Mouse (Mus musculus) left cerebral cortex, postnatal 25 days (tissue): ENCODE data around the gene Gtf2a1. TPM values are rescaled to one million over a fixed set of nuclear protein-coding genes. Genes with fewer than 3 reads are reported as not detected.
"Not testable (repeated sequence)": the region's sequence is repeated elsewhere in the genome, so short reads cannot be mapped to it uniquely, and the experiment has no call there.

Experiments
- DNase-seq, 2 experiments: peaks; one replicate each; pipeline ENCODE4 v3.0.0; 2022; ENCODE audit warnings: low spot score in 2 of 2, mixed read lengths in 1 of 2
- intact Hi-C: fragments of 180-260 bp; cut with DNase I; formaldehyde crosslinking; loops from one replicate; pipeline ENCODE4 v1.15.1; 2025
- total RNA-seq, 2 experiments: library from RNA; stranded (reverse); gene quantifications; 2 replicates each; pipeline ENCODE4 v1.2.3; 2021

The Gtf2a1 gene
- total RNA-seq, 2 experiments from 2014 or later, result 51.5 to 51.8 TPM

DNA sequence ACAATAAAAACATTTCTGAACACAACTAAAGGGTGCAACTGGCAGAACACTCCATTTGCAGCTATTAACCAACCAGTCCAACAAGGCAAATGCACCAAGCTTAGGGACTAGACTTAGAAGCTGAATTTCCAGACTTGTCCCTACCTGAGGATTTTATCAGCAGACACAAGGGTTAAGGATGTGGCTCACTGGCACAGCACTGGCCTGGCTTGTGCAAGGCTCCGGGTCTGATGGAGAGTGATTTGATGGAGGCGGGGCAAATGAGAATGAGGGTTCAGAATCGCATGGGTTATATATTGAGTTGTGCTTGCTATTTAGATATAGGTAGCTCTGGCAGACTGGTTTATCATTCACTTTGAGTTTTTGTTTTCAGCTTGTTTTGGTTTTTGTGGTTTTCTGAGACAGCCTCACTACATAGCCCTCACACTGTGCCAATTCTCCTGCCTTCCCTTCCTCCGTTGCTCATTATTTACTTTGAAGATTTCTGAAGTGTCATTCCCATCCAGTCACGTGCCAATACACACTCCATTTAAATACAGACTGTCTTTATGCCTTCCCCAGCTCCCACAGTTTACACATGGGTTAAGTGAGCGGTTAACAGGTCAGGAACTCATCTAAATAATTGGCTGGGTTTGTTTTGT lies 7.8 kb downstream of the Gtf2a1 start:
- DNase-seq, result no peak
- intact Hi-C loops, result no loop called here

GRCm38 (mm10) chr12:91581204-91582070 lies 8.8 kb downstream of the Gtf2a1 start:
- DNase-seq, result no peak

DNA sequence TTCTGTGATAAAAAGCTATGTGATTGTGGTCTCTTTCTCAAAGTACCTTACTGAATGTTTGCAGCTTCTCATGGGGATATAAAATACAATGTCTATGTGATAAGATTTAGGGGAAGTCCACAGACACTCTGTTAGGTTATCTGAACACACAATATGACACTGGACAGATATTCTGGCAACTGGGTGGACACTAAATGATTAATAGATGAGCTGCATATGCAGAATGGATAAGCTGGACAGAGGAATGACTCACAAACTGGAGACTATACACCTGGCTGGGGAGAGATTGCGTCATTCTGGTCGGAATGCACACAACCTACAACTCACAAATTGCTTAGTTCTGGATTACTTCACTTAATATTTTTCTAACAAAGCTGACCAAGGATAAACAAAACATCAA lies 10.6 kb downstream of the Gtf2a1 start:
- DNase-seq, result no peak
- intact Hi-C loops, result no loop called here

More at GRCm38 (mm10) chr12:91581204-91582070, 8.8 kb downstream of the Gtf2a1 start:
- intact Hi-C loops, result no loop called here

DNA sequence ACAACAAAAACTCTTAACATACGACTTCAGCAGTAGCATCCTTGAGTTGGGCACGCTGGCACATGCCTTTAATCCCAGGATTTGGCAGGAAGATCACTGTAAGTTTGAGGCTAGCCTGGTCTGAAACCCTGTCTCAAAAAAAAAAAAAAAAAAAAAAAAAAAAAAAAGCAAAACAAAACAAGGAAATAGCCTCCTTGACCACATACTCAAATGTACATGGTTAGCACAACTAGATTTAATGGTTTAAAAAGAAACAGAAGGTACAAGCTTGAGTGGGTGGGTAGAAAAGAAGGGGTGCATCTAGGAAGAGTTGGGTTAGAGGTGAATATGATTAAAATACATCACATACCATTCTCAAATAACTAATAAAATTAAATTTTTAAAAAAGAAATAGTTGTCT lies 18.6 kb downstream of the Gtf2a1 start:
- intact Hi-C loops, result no loop called here
- DNase-seq, result no peak

DNA sequence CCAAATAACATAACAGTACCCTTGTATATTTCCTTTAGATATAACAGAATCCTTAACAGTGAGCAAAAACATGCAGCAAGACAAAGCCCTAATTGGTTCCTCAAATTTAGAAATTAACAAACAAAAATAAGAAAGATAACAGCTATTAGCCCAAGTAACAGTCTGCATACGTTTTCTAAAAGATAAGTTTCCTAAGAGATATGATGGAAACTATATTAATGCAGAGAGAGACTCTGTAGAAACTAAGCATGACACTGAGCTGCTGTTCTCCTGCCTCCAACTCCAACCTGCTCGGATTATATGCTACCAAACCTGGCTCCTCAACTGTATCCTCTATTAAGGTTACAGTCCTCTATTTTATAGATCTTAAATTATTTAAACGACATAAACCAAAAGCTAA lies 21.0 kb downstream of the Gtf2a1 start:
- intact Hi-C loops, result loop anchor here (5.0 kb wide), 1 partner anchor 167 kb away; no protein-coding TSS in a partner anchor
- no peak for DNase-seq

DNA sequence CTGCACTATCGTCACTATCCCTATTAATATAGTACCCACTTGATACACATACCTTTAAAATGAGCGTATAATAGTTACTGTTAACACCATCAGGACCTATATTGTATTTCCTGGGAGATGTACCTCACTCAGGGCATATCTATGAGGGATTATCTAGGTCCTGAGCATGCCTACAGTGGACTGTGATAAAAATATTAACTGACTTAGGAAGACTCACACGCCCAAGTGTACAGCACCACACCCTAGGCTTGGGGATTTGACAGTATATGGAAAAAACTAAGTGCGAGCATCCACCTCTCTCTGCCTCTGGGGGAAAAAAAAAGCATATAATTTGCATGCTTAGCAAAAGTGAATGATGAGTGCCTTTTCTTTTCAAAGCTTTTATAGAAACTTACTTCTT lies 23.1 kb downstream of the Gtf2a1 start:
- intact Hi-C loops, result loop anchor here (5.0 kb wide), 1 partner anchor 165 kb away; no protein-coding TSS in a partner anchor
- DNase-seq, result no peak

GRCm38 (mm10) chr12:91558152-91558551 lies 32.1 kb downstream of the Gtf2a1 start:
- DNase-seq, intact Hi-C loops: not testable (repeated sequence)

DNA sequence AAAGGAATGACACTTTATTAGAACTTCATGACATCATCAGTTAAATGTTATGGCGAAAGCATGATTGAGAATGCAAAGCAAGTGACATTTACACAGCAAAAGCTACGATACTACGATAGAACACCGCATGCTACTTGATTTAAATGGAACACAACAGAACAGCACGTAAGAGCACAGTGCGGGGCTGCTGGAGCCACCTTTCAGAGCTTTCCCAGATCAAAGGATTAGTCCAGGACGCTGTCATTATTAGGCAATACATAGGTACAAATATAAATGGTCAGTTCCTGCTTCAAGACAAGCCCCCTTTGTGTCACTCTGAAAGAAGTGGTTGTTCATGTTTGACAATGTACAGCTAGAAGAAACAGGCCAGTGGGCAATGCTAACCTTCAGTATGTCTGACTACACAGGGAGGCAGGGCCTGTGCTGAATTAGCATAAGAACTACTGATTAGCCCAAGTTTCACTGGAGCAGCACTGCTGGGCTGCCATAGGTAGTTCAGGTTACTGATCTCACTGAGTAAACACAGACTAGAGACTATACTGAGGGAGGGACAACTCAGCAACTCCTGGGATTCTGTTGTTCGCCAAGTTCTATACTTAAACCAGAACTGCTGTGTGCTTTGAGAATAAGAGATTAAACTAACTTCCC lies 32.8 kb downstream of the Gtf2a1 start:
- DNase-seq, intact Hi-C loops: not testable (repeated sequence)

- DNase-seq, result peak; percentile 75 to 80
These were observed 38.3 kb downstream of the Gtf2a1 start for GRCm38 (mm10) chr12:91551773-91552526.

DNA sequence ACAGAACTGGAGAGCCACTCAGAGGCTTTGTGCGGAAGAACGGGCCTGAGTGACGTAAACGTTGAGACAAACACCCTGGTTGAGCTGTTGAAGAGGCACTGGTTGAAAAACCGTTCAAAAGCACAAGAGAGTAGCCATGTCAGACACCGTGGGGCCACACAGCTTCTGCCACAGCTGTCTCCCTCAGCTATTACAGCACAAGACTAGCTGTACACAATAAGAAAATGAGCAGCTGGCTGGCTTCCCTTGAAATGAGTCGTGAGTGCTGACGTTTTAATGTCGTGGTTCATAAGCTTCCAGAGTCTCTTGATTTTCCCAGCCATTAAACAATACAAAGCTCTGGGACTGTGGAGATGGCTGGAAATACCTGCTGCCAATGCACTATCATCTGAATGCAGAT lies 40.8 kb downstream of the Gtf2a1 start:
- intact Hi-C loops, result no loop called here
- no peak for DNase-seq

More at GRCm38 (mm10) chr12:91551773-91552526, 38.3 kb downstream of the Gtf2a1 start:
- intact Hi-C loops, result no loop called here

DNA sequence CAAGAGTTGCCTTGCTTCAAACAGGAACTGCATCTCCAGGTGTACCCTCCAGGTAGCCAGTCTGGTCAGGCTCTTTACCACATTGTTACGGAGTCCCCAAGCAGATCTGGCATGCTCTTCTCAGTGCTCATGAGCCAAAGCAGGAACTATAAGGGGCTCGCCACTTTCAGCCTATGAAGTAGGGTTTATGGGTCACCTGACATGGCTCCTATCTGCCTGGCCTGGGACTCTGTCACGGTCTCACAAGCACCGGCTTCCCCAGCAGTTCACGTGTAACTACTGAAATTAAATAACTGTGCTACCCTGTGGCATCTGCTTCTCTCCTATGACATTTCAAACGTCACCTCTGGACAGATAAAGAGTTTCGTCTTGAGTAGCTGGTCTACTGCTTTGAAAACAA lies 50.1 kb downstream of the Gtf2a1 start:
- no peak for DNase-seq
- intact Hi-C loops, result no loop called here

GRCm38 (mm10) chr12:91534514-91534913 lies 55.8 kb downstream of the Gtf2a1 start:
- DNase-seq, result no peak
- intact Hi-C loops, result no loop called here

GRCm38 (mm10) chr12:91523626-91524025 lies 66.7 kb downstream of the Gtf2a1 start:
- intact Hi-C loops, result no loop called here
- DNase-seq, result no peak

- DNase-seq, result no peak
- intact Hi-C loops, result no loop called here
These were observed 72.5 kb downstream of the Gtf2a1 start for GRCm38 (mm10) chr12:91517808-91518207.

- DNase-seq, result no peak
- intact Hi-C loops, result no loop called here
These were observed 76.3 kb downstream of the Gtf2a1 start for GRCm38 (mm10) chr12:91513980-91514379.

DNA sequence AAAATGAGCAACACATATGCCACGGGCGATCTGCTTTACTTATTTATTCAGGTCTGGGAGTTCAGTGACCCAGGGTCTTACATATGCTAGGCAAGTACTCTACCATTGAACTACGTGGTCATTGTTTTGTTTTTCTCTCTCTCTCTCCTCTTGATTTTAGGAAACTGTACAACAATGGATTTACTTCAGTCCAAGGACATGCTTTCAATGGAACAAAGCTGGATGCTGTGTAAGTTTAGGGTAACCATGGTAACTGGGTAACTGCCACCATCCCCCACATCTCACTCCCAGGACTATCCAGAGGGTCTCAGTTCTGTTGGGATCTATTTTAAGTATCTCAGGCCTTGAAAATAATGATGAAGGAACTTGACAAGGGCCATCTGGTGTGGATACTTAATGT lies 78.5 kb downstream of the Gtf2a1 start:
- DNase-seq, result no peak
- intact Hi-C loops, result no loop called here
